Mouse (Mus musculus) heart, embryonic 10.5 days (tissue): ENCODE measurements around the gene Fut8. TPM values are rescaled to one million over a fixed set of nuclear protein-coding genes. Genes with fewer than 3 reads are reported as not detected.

Experiments used
- DNase-seq: peaks from one replicate; pipeline ENCODE4 v3.0.0-alpha.2; 2017; ENCODE audit warnings: low spot score
- H3K27ac ChIP-seq: fragments of 300-500 bp; sonication (generic); 2 replicates; pipeline ENCODE4 v1.5.1; 2016; ENCODE audit warnings: mild to moderate bottlenecking
- H3K27me3 ChIP-seq: fragments of 300-500 bp; sonication (generic); 2 replicates; pipeline ENCODE4 v1.6.1; 2016; ENCODE audit warnings: mild to moderate bottlenecking; ENCODE audit not compliant: poor library complexity, insufficient read depth, severe bottlenecking
- H3K36me3 ChIP-seq: fragments of 300-500 bp; sonication (generic); 2 replicates; pipeline ENCODE4 v1.6.1; 2016; ENCODE audit warnings: mild to moderate bottlenecking, moderate library complexity
- H3K4me1 ChIP-seq: fragments of 300-500 bp; sonication (generic); 2 replicates; pipeline ENCODE4 v1.6.1; 2016; ENCODE audit warnings: mild to moderate bottlenecking
- H3K4me3 ChIP-seq: fragments of 300-500 bp; sonication (generic); 2 replicates; pipeline ENCODE4 v1.5.1; 2016; ENCODE audit warnings: mild to moderate bottlenecking, moderate library complexity
- H3K9me3 ChIP-seq: fragments of 300-500 bp; sonication (generic); 2 replicates; pipeline ENCODE4 v1.6.1; 2016; ENCODE audit warnings: mild to moderate bottlenecking, moderate library complexity
- WGBS: fragments of 180-500 bp; shearing (Covaris S2); methylation state at CpG from one replicate; pipeline ENCODE4 v1.1.7; 2016; 5-methylcytosine and 5-hydroxymethylcytosine counted together
- polyA plus RNA-seq: library from polyadenylated mRNA; unstranded; fragments of >200 nt; fragmentation: Nextera tagmentation; extraction: Ambion mirVana; gene quantifications from 2 replicates; pipeline ENCODE4 v1.2.1, GENCODE M21; 2016

Gene Fut8
- polyA plus RNA-seq, 1 experiment from 2014 or later: 21.6 TPM

GRCm38 (mm10) chr12:77421667-77422393 is 183.9 kb downstream of the Fut8 start:
- Histone ChIP-seq H3K27ac (no peak overlapping the region), H3K27me3 (no peaks in the 10 kb centered on the region), H3K36me3 (no peaks in the 10 kb centered on the region), H3K4me3 (no peak overlapping the region), H3K9me3 (no peaks in the 10 kb centered on the region), H3K4me1 (no peaks in the 10 kb centered on the region)
- 85% methylated on average over 6 of the region's 6 CpGs for WGBS
- no peak for DNase-seq

GRCm38 (mm10) chr12:77426093-77426492 is 188.2 kb downstream of the Fut8 start:
- Histone ChIP-seq H3K36me3 (no peaks in the 10 kb centered on the region), H3K4me1 (no peaks in the 10 kb centered on the region), H3K27ac (no peak overlapping the region), H3K4me3 (no peak overlapping the region), H3K27me3 (no peaks in the 10 kb centered on the region), H3K9me3 (no peaks in the 10 kb centered on the region)
- DNase-seq: no peak
- WGBS: 87% methylated on average over 3 of the region's 3 CpGs

GRCm38 (mm10) chr12:77428165-77428564 is 190.2 kb downstream of the Fut8 start:
- Histone ChIP-seq H3K27me3 (no peaks in the 10 kb centered on the region), H3K4me3 (no peak overlapping the region), H3K36me3 (no peaks in the 10 kb centered on the region), H3K27ac (no peak overlapping the region), H3K4me1 (no peaks in the 10 kb centered on the region), H3K9me3 (no peaks in the 10 kb centered on the region)
- DNase-seq: no peak
- 54% methylated on average over 1 of the region's 1 CpGs for WGBS

GRCm38 (mm10) chr12:77429381-77429780 is 191.5 kb downstream of the Fut8 start:
- no peaks in the 10 kb centered on the region for H3K9me3 ChIP-seq

GRCm38 (mm10) chr12:77436733-77437132 is 198.8 kb downstream of the Fut8 start:
- no peak overlapping the region for H3K4me3 ChIP-seq
- no peaks in the 10 kb centered on the region for H3K4me1 ChIP-seq
- no peak for DNase-seq
- no peaks in the 10 kb centered on the region for H3K27me3 ChIP-seq
- H3K9me3 ChIP-seq: no peaks in the 10 kb centered on the region
- H3K27ac ChIP-seq: no peak overlapping the region
- 66% methylated on average over 2 of the region's 2 CpGs for WGBS
- no peaks in the 10 kb centered on the region for H3K36me3 ChIP-seq

More at GRCm38 (mm10) chr12:77429381-77429780, 191.5 kb downstream of the Fut8 start:
- Histone ChIP-seq H3K4me1 (no peaks in the 10 kb centered on the region), H3K36me3 (no peaks in the 10 kb centered on the region), H3K4me3 (no peak overlapping the region), H3K27me3 (no peaks in the 10 kb centered on the region), H3K27ac (no peak overlapping the region)
- no peak for DNase-seq

- H3K4me1 ChIP-seq: no peaks in the 10 kb centered on the region
- no peaks in the 10 kb centered on the region for H3K9me3 ChIP-seq
- no peak overlapping the region for H3K27ac ChIP-seq
- no peak for DNase-seq
- H3K27me3 ChIP-seq: no peaks in the 10 kb centered on the region
- H3K36me3 ChIP-seq: no peaks in the 10 kb centered on the region
- no peak overlapping the region for H3K4me3 ChIP-seq
- 82% methylated on average over 2 of the region's 2 CpGs for WGBS
Observed at GRCm38 (mm10) chr12:77450816-77451215, 212.9 kb downstream of the Fut8 start.

GRCm38 (mm10) chr12:77466178-77466577 is 228.3 kb downstream of the Fut8 start:
- no peak for DNase-seq
- Histone ChIP-seq H3K36me3 (no peaks in the 10 kb centered on the region), H3K4me1 (no peaks in the 10 kb centered on the region), H3K27me3 (no peaks in the 10 kb centered on the region), H3K4me3 (no peak overlapping the region), H3K9me3 (no peaks in the 10 kb centered on the region), H3K27ac (no peak overlapping the region)
- 96% methylated on average over 1 of the region's 1 CpGs for WGBS

- peaks cover 11% of the 10 kb centered on the region for H3K4me1 ChIP-seq
- H3K27me3 ChIP-seq: peaks cover 68% of the 10 kb centered on the region
- WGBS: 87% methylated on average over 2 of the region's 2 CpGs
- H3K4me3 ChIP-seq: no peak overlapping the region
- H3K9me3 ChIP-seq: no peaks in the 10 kb centered on the region
- no peaks in the 10 kb centered on the region for H3K36me3 ChIP-seq
- H3K27ac ChIP-seq: no peak overlapping the region
- DNase-seq: no peak
Observed at GRCm38 (mm10) chr12:77479931-77480330, 242.0 kb downstream of the Fut8 start.

- H3K4me3 ChIP-seq: no peak overlapping the region
- peaks cover 72% of the 10 kb centered on the region for H3K27me3 ChIP-seq
- WGBS: 95% methylated on average over 1 of the region's 1 CpGs
- DNase-seq: no peak
- H3K27ac ChIP-seq: no peak overlapping the region
- H3K9me3 ChIP-seq: no peaks in the 10 kb centered on the region
- no peaks in the 10 kb centered on the region for H3K36me3 ChIP-seq
- H3K4me1 ChIP-seq: peaks cover 11% of the 10 kb centered on the region
Observed at GRCm38 (mm10) chr12:77481153-77481552, 243.2 kb downstream of the Fut8 start.

- DNase-seq: no peak
- Histone ChIP-seq H3K9me3 (no peaks in the 10 kb centered on the region), H3K4me1 (peaks cover 11% of the 10 kb centered on the region), H3K4me3 (no peak overlapping the region), H3K36me3 (no peaks in the 10 kb centered on the region), H3K27me3 (peaks cover 72% of the 10 kb centered on the region), H3K27ac (no peak overlapping the region)
- WGBS: 79% methylated on average over 3 of the region's 3 CpGs
Observed at GRCm38 (mm10) chr12:77481799-77482198, 243.9 kb downstream of the Fut8 start.

- Histone ChIP-seq H3K27me3 (peaks cover 77% of the 10 kb centered on the region), H3K9me3 (no peaks in the 10 kb centered on the region), H3K4me3 (peak overlapping the region; percentile 15; the same call in 1 of the 2 replicates), H3K36me3 (no peaks in the 10 kb centered on the region), H3K4me1 (peaks cover 11% of the 10 kb centered on the region), H3K27ac (no peak overlapping the region)
- 16% methylated on average over 9 of the region's 9 CpGs for WGBS
- peak; percentile 77 for DNase-seq
Observed at GRCm38 (mm10) chr12:77483180-77483855, 245.4 kb downstream of the Fut8 start.

- Histone ChIP-seq H3K4me1 (peaks cover 11% of the 10 kb centered on the region), H3K27me3 (peaks cover 77% of the 10 kb centered on the region), H3K36me3 (no peaks in the 10 kb centered on the region), H3K27ac (no peak overlapping the region), H3K4me3 (no peak overlapping the region), H3K9me3 (no peaks in the 10 kb centered on the region)
- WGBS: 76% methylated on average over 3 of the region's 3 CpGs
- no peak for DNase-seq
Observed at GRCm38 (mm10) chr12:77484761-77485160, 246.8 kb downstream of the Fut8 start.

- Histone ChIP-seq H3K4me3 (no peak overlapping the region), H3K4me1 (no peaks in the 10 kb centered on the region), H3K27ac (no peak overlapping the region), H3K27me3 (peaks cover 67% of the 10 kb centered on the region), H3K36me3 (no peaks in the 10 kb centered on the region), H3K9me3 (no peaks in the 10 kb centered on the region)
- DNase-seq: no peak
- WGBS: 71% methylated on average over 3 of the region's 3 CpGs
Observed at GRCm38 (mm10) chr12:77491478-77491877, 253.6 kb downstream of the Fut8 start.
